Mouse (Mus musculus): Measurements from ENCODE around the gene Gm14288.
"Not testable (repeated sequence)": the region's sequence is repeated elsewhere in the genome, so short reads cannot be mapped to it uniquely, and the experiment has no call there.

Gm14288 gene

DNA sequence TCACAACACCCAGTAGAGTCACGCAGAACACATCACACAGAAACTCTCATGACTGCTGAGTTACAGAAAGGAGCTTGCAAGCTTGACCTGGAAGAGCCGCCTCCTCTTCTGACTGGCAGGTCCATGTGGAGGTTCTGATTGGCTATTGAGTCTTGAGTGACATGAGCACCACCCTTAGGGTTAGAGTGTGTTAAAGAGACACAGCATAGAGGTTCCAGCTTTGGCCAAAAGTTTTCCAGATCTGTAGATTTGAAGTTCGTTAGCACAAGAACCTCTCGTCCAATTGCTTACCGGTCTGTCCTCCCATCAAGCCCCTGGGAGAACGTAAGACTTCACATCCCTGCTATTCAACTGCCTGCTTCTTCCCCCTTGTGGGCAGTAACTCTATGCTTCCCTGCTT, at the start of gene Gm14288:
Gm14288 (minus strand) TSS at position 101 of the 400 bp plus-strand sequence.
- not testable (repeated sequence) for DNase-seq

DNA sequence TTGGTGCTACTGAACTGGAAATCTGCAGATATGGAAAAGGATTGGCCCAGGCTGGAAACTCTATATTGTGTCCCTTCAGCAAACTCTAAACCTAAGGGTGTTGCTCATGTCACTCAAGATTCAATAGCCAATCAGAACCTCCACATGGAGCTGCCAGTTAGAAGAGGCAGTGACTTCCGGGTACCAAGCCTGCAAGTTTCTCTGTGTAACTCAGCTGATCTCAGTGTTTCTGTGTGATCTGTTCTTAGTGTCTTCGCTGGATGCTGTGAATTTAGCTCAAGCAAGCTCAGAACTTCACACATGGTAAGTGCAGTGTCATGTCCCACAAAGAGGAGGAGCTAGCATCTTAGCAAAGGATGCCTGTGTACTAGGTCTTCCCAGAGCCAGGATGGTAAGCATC, 59.7 kb downstream of the Gm14288 start, which contains the start of gene Gm2007:
Gm2007 (plus strand) TSS at position 301 of the 400 bp plus-strand sequence.
- not testable (repeated sequence) for DNase-seq

Measured in lung, postnatal 10 days (tissue).